Mouse (Mus musculus) MEL-GATA-1-ER (cell line): Measurements from ENCODE around the gene Sox8.
A peak's percentile ranks its signal among the peaks of the same experiment; 100 is the strongest.

ENCODE experiments used
- DNase-seq: peaks from one replicate; pipeline ENCODE4 v3.0.0-alpha.2; 2012; ENCODE audit warnings: low read depth; ENCODE audit errors: extremely low read depth

Sox8 gene

GRCm38 (mm10) chr17:25570648-25571452 lies at the start of gene Sox8:
TSS of gene Sox8 (minus strand) at chr17:25570686.
- DNase-seq: no peak

- no peak for DNase-seq
Measured at GRCm38 (mm10) chr17:25618508-25619056, 48.1 kb upstream of the Sox8 start.

GRCm38 (mm10) chr17:25614723-25615510 lies 44.4 kb upstream of the Sox8 start:
- no peak for DNase-seq

GRCm38 (mm10) chr17:25613323-25613722 lies 42.8 kb upstream of the Sox8 start:
- DNase-seq: no peak

- DNase-seq: no peak
Measured at GRCm38 (mm10) chr17:25612537-25612936, 42.1 kb upstream of the Sox8 start.

GRCm38 (mm10) chr17:25610151-25610550 lies 39.7 kb upstream of the Sox8 start:
- DNase-seq: no peak

- no peak for DNase-seq
Measured at GRCm38 (mm10) chr17:25609506-25609828, 39.0 kb upstream of the Sox8 start.

GRCm38 (mm10) chr17:25608821-25609505 lies 38.5 kb upstream of the Sox8 start:
- no peak for DNase-seq

GRCm38 (mm10) chr17:25608137-25608785 lies 37.8 kb upstream of the Sox8 start:
- no peak for DNase-seq

GRCm38 (mm10) chr17:25604234-25604633 lies 33.7 kb upstream of the Sox8 start:
- DNase-seq: no peak

- no peak for DNase-seq
Measured at GRCm38 (mm10) chr17:25602366-25602765, 31.9 kb upstream of the Sox8 start.

GRCm38 (mm10) chr17:25597537-25597936 lies 27.1 kb upstream of the Sox8 start:
- no peak for DNase-seq

GRCm38 (mm10) chr17:25595495-25595894 lies 25.0 kb upstream of the Sox8 start:
- no peak for DNase-seq

- no peak for DNase-seq
Measured at GRCm38 (mm10) chr17:25593411-25594261, 23.1 kb upstream of the Sox8 start.

- DNase-seq: no peak
Measured at GRCm38 (mm10) chr17:25592336-25592735, 21.9 kb upstream of the Sox8 start.

- DNase-seq: no peak
Measured at GRCm38 (mm10) chr17:25590985-25591384, 20.5 kb upstream of the Sox8 start.

GRCm38 (mm10) chr17:25590068-25590467 lies 19.6 kb upstream of the Sox8 start:
- no peak for DNase-seq

GRCm38 (mm10) chr17:25584646-25585045 lies 14.2 kb upstream of the Sox8 start:
- no peak for DNase-seq

- DNase-seq: peak; percentile 92
Measured at GRCm38 (mm10) chr17:25583858-25584257, 13.4 kb upstream of the Sox8 start.

GRCm38 (mm10) chr17:25583099-25583498 lies 12.6 kb upstream of the Sox8 start:
- DNase-seq: no peak
